In the genomic region with DNA sequence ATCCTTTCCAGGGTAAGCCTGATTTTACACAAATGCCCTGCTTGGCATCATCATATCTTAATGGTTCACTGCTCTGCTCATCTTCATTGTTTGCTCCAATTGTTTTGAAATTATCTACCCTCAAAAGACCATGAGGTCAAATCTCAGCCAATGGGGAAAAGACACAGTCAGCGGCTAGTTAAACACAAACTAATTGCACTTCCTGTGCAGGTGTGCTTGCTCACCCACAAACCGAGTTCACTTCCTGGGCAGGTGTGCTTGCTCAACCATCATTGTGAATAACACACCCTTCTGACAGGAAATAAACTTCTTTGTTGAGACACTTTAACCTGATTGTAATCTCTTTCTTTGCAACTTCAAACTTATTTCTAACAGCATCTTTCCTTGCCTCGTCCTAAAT, we compare ENCODE assay signal across 12 mouse cellular contexts.
DNase-seq lines count a peak whose midpoint lies in the region; ATAC-seq lines count a peak whose summit lies in the region.
"Had no signal": no experiment of that assay in that cellular context is flagged by ENCODE, and none has a peak within 500 bp of the region (broad histone marks: within the 10 kb centered on the region; RNA-seq: fewer than 3 reads in every experiment).

No protein-coding gene starts in this region.

- no peak overlapping the region for H3K27ac ChIP-seq in midbrain, embryonic 11.5 days (ENCODE audit: low read depth, low read length)
- H3K27ac ChIP-seq: embryonic facial prominence, embryonic 12.5 days; hindbrain, embryonic 12.5 days had no signal

- no peak overlapping the region for H3K4me2 ChIP-seq in midbrain, embryonic 11.5 days
- H3K4me2 ChIP-seq: embryonic facial prominence, embryonic 12.5 days; hindbrain, embryonic 12.5 days had no signal

- H3K36me3 ChIP-seq in midbrain, embryonic 11.5 days (ENCODE audit: control insufficient read depth, insufficient read depth, low read length) = no peaks in the 10 kb centered on the region
- H3K36me3 ChIP-seq: embryonic facial prominence, embryonic 12.5 days; hindbrain, embryonic 12.5 days had no signal

- 84% methylated on average over 3 of the region's 3 CpGs for WGBS in midbrain, embryonic 11.5 days

- intact Hi-C loops in heart, postnatal 10 days (cut with DNase I) = no loop called here
- intact Hi-C loops in heart, postnatal 25 days (cut with DNase I) = no loop called here

- DNase-seq in heart, postnatal 10 days = peak; percentile 7 to 9
- no peak for DNase-seq in heart, postnatal 25 days (ENCODE audit: low spot score)
- peak; percentile 90 for DNase-seq in T-cell, adult 2 months (ENCODE audit: low spot score)
- DNase-seq in retina, embryonic 14.5 days (ENCODE audit: low spot score) = peak; percentile 10
- peak; percentile 84 for DNase-seq in thymus, postnatal 14 days
- no peak for DNase-seq in midbrain, embryonic 11.5 days (ENCODE audit: low spot score, missing footprints)
- DNase-seq in adrenal gland, adult 18-20 months (ENCODE audit: low spot score in 2 of 2) = no peak
- no peak for DNase-seq in frontal cortex, postnatal 36 days (ENCODE audit: low spot score in 2 of 2)
- DNase-seq: cerebellum, adult 11 months; kidney, postnatal 10 days had no signal

- H3K27me3 ChIP-seq in midbrain, embryonic 11.5 days (ENCODE audit: control insufficient read depth, insufficient read depth, low read length) = no peaks in the 10 kb centered on the region
- H3K27me3 ChIP-seq: embryonic facial prominence, embryonic 12.5 days; hindbrain, embryonic 12.5 days had no signal

- no peaks in the 10 kb centered on the region for H3K9me3 ChIP-seq in midbrain, embryonic 11.5 days (ENCODE audit: control insufficient read depth, low read length)
- H3K9me3 ChIP-seq: embryonic facial prominence, embryonic 12.5 days; hindbrain, embryonic 12.5 days had no signal

- H3K4me3 ChIP-seq in midbrain, embryonic 11.5 days (ENCODE audit: low read depth, low read length) = no peak overlapping the region
- H3K4me3 ChIP-seq: embryonic facial prominence, embryonic 12.5 days; hindbrain, embryonic 12.5 days had no signal

- no peak overlapping the region for H3K9ac ChIP-seq in midbrain, embryonic 11.5 days (ENCODE audit: low read length)
- H3K9ac ChIP-seq: embryonic facial prominence, embryonic 12.5 days; hindbrain, embryonic 12.5 days had no signal

- no peak for ATAC-seq in midbrain, embryonic 11.5 days (ENCODE audit: low FRiP score)

- H3K4me1 ChIP-seq in midbrain, embryonic 11.5 days (ENCODE audit: control insufficient read depth, insufficient read depth, low read length) = no peaks in the 10 kb centered on the region
- H3K4me1 ChIP-seq: embryonic facial prominence, embryonic 12.5 days; hindbrain, embryonic 12.5 days had no signal

Comparison
In these comparisons a context has a peak if more than half of its experiments do, and no peak if none do; other contexts are left out.
1. DNase-seq: peak in heart, postnatal 10 days (2 of 2), T-cell, adult 2 months (single experiment), retina, embryonic 14.5 days (single experiment) and thymus, postnatal 14 days (single experiment); none in heart, postnatal 25 days (single experiment), midbrain, embryonic 11.5 days (single experiment), adrenal gland, adult 18-20 months (0 of 2) and frontal cortex, postnatal 36 days (0 of 2).